Mouse (Mus musculus): Measurements from ENCODE around the gene Klc4. TPM values are rescaled to one million over a fixed set of nuclear protein-coding genes. Genes with fewer than 3 reads are reported as not detected.
A peak's percentile ranks its signal among the peaks of the same experiment; 100 is the strongest.

The Klc4 gene
- total and polyA plus RNA-seq, 3 experiments, result 5.4 to 9.5 TPM; not detected in 1

- H3K36me3 ChIP-seq (ENCODE audit: control insufficient read depth in 1 of 2, insufficient read depth in 2 of 2, low read length in 2 of 2), result peaks cover 0 to 7% of the 10 kb centered on the region in 2 experiments; a peak in 2 of 4 replicates
- H3K9ac ChIP-seq (ENCODE audit: control insufficient read depth, low read depth, low read length, poor library complexity, severe bottlenecking), result peak overlapping the region; percentile 65
- H3K4me1 ChIP-seq (ENCODE audit: control insufficient read depth in 1 of 2, insufficient read depth in 2 of 2, low read length in 2 of 2), result peaks cover 0 to 8% of the 10 kb centered on the region in 2 experiments; a peak in 1 of 4 replicates
- H3K4me3 ChIP-seq (ENCODE audit: control insufficient read depth in 1 of 2, insufficient read depth in 1 of 2, low read depth in 2 of 2, low read length in 2 of 2), result peak overlapping the region; percentile 70 to 72
- DNase-seq (ENCODE audit: low read depth, low spot score), result no peak
- peaks cover 7% of the 10 kb centered on the region for H3K79me2 ChIP-seq (ENCODE audit: control insufficient read depth, insufficient read depth, low read length, poor library complexity)
- no peak overlapping the region for H3K27ac ChIP-seq (ENCODE audit: control insufficient read depth, low read depth, low read length)
- H3K9me3 ChIP-seq (replicated peaks; ENCODE audit: insufficient read depth, low read length), result no peaks in the 10 kb centered on the region
- TF ChIP-seq MAZ (IDR thresholded peaks at IDR 0.05; ENCODE audit: low read depth, low read length) (no peak), NRF1 (IDR thresholded peaks at IDR 0.05; ENCODE audit: insufficient read depth, low read depth, low read length, poor library complexity, severe bottlenecking) (no peak), BHLHE40 (IDR thresholded peaks at IDR 0.05; ENCODE audit: borderline replicate concordance, low read depth, low read length) (no peak), TCF12 (IDR thresholded peaks at IDR 0.05; ENCODE audit: low read depth, low read length) (no peak), MXI1 (IDR thresholded peaks at IDR 0.05; ENCODE audit: low read depth, low read length) (no peak), UBTF (IDR thresholded peaks at IDR 0.05; ENCODE audit: borderline replicate concordance, insufficient read depth, low read depth, low read length) (no peak), MYC (IDR thresholded peaks at IDR 0.05; ENCODE audit: low read depth, low read length) (no peak), GATA1 (IDR thresholded peaks at IDR 0.05; ENCODE audit: low read depth, low read length) (no peak), ELF1 (IDR thresholded peaks at IDR 0.05; ENCODE audit: low read depth, low read length) (no peak), USF2 (IDR thresholded peaks at IDR 0.05; ENCODE audit: borderline replicate concordance in 1 of 2, insufficient read depth in 1 of 2, low read depth in 1 of 2, low read length in 2 of 2) (no peak), KAT2A (conservative IDR thresholded peaks at IDR 0.05; ENCODE audit: low read depth, low read length) (no peak), MAFK (IDR thresholded peaks at IDR 0.05; ENCODE audit: borderline replicate concordance, low read depth, low read length) (no peak), RCOR1 (IDR thresholded peaks at IDR 0.05; ENCODE audit: low read depth, low read length) (no peak), GABPA (IDR thresholded peaks at IDR 0.05; ENCODE audit: low read depth, low read length) (no peak), SIN3A (IDR thresholded peaks at IDR 0.05; ENCODE audit: low read length) (no peak)
- H3K27me3 ChIP-seq (ENCODE audit: control insufficient read depth in 1 of 2, insufficient read depth in 2 of 2, low read length in 2 of 2), result no peaks in the 10 kb centered on the region
Observed at GRCm38 (mm10) chr17:46644916-46645475, 826 bp downstream of the Klc4 start.

GRCm38 (mm10) chr17:46644152-46644805, 1.5 kb downstream of the Klc4 start:
- Histone ChIP-seq H3K4me1 (ENCODE audit: control insufficient read depth in 1 of 2, insufficient read depth in 2 of 2, low read length in 2 of 2) (peaks cover 0 to 8% of the 10 kb centered on the region in 2 experiments; a peak in 1 of 4 replicates), H3K4me3 (ENCODE audit: control insufficient read depth in 1 of 2, insufficient read depth in 1 of 2, low read depth in 2 of 2, low read length in 2 of 2) (peak overlapping the region in 1 of 2 experiments; percentile 14; a peak in 1 of 4 replicates), H3K27ac (ENCODE audit: control insufficient read depth, low read depth, low read length) (no peak overlapping the region), H3K27me3 (ENCODE audit: control insufficient read depth in 1 of 2, insufficient read depth in 2 of 2, low read length in 2 of 2) (no peaks in the 10 kb centered on the region), H3K79me2 (ENCODE audit: control insufficient read depth, insufficient read depth, low read length, poor library complexity) (peaks cover 7% of the 10 kb centered on the region), H3K9me3 (replicated peaks; ENCODE audit: insufficient read depth, low read length) (no peaks in the 10 kb centered on the region), H3K36me3 (ENCODE audit: control insufficient read depth in 1 of 2, insufficient read depth in 2 of 2, low read length in 2 of 2) (peaks cover 0 to 5% of the 10 kb centered on the region in 2 experiments; a peak in 2 of 4 replicates), H3K9ac (ENCODE audit: control insufficient read depth, low read depth, low read length, poor library complexity, severe bottlenecking) (no peak overlapping the region)
- no peak for DNase-seq (ENCODE audit: low read depth, low spot score)
- TF ChIP-seq USF2 (IDR thresholded peaks at IDR 0.05; ENCODE audit: borderline replicate concordance in 1 of 2, insufficient read depth in 1 of 2, low read depth in 1 of 2, low read length in 2 of 2), result no peak
- TF ChIP-seq MYC (IDR thresholded peaks at IDR 0.05; ENCODE audit: low read depth, low read length), result no peak
- TF ChIP-seq ELF1 (IDR thresholded peaks at IDR 0.05; ENCODE audit: low read depth, low read length), result no peak
- no peak for TF ChIP-seq ZMIZ1 (IDR thresholded peaks at IDR 0.05; ENCODE audit: low read depth, low read length)
- no peak for TF ChIP-seq HCFC1 (IDR thresholded peaks at IDR 0.05; ENCODE audit: low read depth, low read length)
- no peak for TF ChIP-seq CTCF (IDR thresholded peaks at IDR 0.05 in 2 of 3, conservative IDR thresholded peaks at IDR 0.05 in 1 of 3; ENCODE audit: control insufficient read depth in 1 of 3, insufficient read depth in 1 of 3, low read depth in 2 of 3, low read length in 3 of 3, poor library complexity in 1 of 3, severe bottlenecking in 1 of 3)
- TF ChIP-seq GATA1 (IDR thresholded peaks at IDR 0.05; ENCODE audit: low read depth, low read length), result no peak
- TF ChIP-seq EP300 (IDR thresholded peaks at IDR 0.05; ENCODE audit: low read depth in 1 of 2, low read length in 2 of 2), result no peak
- no peak for TF ChIP-seq MYB (IDR thresholded peaks at IDR 0.05; ENCODE audit: low read depth, low read length)
- no peak for TF ChIP-seq MXI1 (IDR thresholded peaks at IDR 0.05; ENCODE audit: low read depth, low read length)
- TF ChIP-seq BHLHE40 (IDR thresholded peaks at IDR 0.05; ENCODE audit: borderline replicate concordance, low read depth, low read length), result no peak
- TF ChIP-seq USF1 (IDR thresholded peaks at IDR 0.05; ENCODE audit: low read depth, low read length), result no peak
- no peak for TF ChIP-seq NRF1 (IDR thresholded peaks at IDR 0.05; ENCODE audit: insufficient read depth, low read depth, low read length, poor library complexity, severe bottlenecking)
- no peak for TF ChIP-seq TBP (IDR thresholded peaks at IDR 0.05; ENCODE audit: low read depth, low read length)
- no peak for TF ChIP-seq TAL1 (IDR thresholded peaks at IDR 0.05; ENCODE audit: low read length)
- no peak for TF ChIP-seq ETS1 (IDR thresholded peaks at IDR 0.05; ENCODE audit: low read depth, low read length)
- no peak for TF ChIP-seq CHD2 (IDR thresholded peaks at IDR 0.05; ENCODE audit: low read length)
- TF ChIP-seq MAFK (IDR thresholded peaks at IDR 0.05; ENCODE audit: borderline replicate concordance, low read depth, low read length), result no peak
- no peak for TF ChIP-seq GABPA (IDR thresholded peaks at IDR 0.05; ENCODE audit: low read depth, low read length)
